Mouse (Mus musculus): ENCODE measurements around the gene Lrrc19. TPM values are rescaled to one million over a fixed set of nuclear protein-coding genes. Genes with fewer than 3 reads are reported as not detected.
A peak's percentile ranks its signal among the peaks of the same experiment; 100 is the strongest.
"Not testable (repeated sequence)": the region's sequence is repeated elsewhere in the genome, so short reads cannot be mapped to it uniquely, and the experiment has no call there.

Lrrc19 gene
- polyA plus RNA-seq, 1 experiment from 2014 or later = 0.43 TPM

DNA sequence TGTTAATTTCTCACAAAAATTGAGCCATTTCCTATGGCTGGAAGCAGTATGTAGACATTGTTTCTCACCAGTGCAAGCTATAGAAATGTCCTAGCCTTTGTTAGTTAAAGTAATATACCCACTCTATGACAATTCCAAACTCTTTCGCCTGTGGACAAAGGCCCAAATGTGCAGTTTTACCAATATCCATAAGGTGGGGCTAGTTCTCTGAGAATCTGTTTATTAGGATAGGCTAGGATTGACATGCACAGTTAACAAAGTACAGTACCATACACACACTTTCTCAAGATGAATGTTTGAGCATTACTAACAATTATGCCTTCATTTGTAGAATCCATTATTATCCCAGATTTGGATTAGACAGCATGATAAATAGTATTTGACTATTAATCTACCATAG lies 19.8 kb upstream of the Lrrc19 start:
- no peak overlapping the region for H3K4me3 ChIP-seq (ENCODE audit: low read depth, low read length)
- H3K36me3 ChIP-seq (ENCODE audit: control insufficient read depth, insufficient read depth, low read length) = no peaks in the 10 kb centered on the region
- H3K27ac ChIP-seq (ENCODE audit: low read depth, low read length) = no peak overlapping the region
- 59% methylated on average over 1 of the region's 1 CpGs for WGBS (ENCODE audit: insufficient replicate concordance)
- no peak overlapping the region for H3K9ac ChIP-seq (ENCODE audit: low read depth, low read length)
- H3K4me1 ChIP-seq (ENCODE audit: control insufficient read depth, insufficient read depth, low read length) = no peaks in the 10 kb centered on the region
- no peak for ATAC-seq (replicated peaks; ENCODE audit: insufficient number of reproducible peaks, low FRiP score, low TSS enrichment)
- H3K9me3 ChIP-seq (replicated peaks; ENCODE audit: control insufficient read depth, low read length) = no peaks in the 10 kb centered on the region
- H3K4me2 ChIP-seq = no peak overlapping the region
- H3K27me3 ChIP-seq (ENCODE audit: control insufficient read depth, insufficient read depth, low read length) = no peaks in the 10 kb centered on the region

DNA sequence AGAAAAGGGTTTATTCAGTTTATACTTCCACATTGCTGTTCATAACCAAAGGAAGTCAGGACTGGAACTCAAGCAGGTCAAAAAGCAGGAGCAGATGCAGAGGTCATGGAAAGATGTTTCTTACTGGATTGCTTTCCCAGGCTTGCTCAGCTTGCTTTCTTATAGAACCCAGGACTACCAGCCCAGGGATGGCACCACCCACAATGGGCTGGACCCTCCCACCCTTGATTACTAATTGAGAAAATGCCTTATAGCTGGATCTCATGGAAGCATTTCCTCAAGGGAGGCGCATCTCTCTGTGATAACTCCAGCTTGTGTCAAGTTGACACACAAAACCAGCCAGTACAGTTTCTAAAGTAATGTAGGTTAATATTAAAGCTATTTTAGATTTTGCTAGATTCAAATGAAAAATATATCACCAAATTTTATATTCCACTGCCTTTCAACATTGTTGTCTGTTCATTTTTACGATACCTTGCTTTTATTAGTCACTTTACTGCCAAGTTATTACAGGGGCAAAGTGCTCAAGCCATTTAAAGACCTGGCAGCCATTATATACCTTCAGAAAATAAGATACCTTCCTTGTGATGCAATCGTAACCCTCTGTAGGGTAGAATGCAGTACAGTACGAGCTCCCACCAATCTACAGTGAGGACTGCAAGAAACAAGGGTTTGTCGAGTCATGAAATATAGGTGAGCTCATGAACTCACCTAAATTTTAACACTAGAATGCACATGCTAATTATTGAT lies 657 bp upstream of the Lrrc19 start:
- H3K4me3 ChIP-seq (ENCODE audit: low read depth, low read length); H3K27ac ChIP-seq (ENCODE audit: low read depth, low read length); H3K4me2 ChIP-seq; ATAC-seq (replicated peaks; ENCODE audit: insufficient number of reproducible peaks, low FRiP score, low TSS enrichment); H3K4me1 ChIP-seq (ENCODE audit: control insufficient read depth, insufficient read depth, low read length); H3K36me3 ChIP-seq (ENCODE audit: control insufficient read depth, insufficient read depth, low read length); H3K9me3 ChIP-seq (replicated peaks; ENCODE audit: control insufficient read depth, low read length); H3K27me3 ChIP-seq (ENCODE audit: control insufficient read depth, insufficient read depth, low read length); H3K9ac ChIP-seq (ENCODE audit: low read depth, low read length): not testable (repeated sequence)
- WGBS (ENCODE audit: insufficient replicate concordance) = 84% methylated on average over 5 of the region's 5 CpGs

DNA sequence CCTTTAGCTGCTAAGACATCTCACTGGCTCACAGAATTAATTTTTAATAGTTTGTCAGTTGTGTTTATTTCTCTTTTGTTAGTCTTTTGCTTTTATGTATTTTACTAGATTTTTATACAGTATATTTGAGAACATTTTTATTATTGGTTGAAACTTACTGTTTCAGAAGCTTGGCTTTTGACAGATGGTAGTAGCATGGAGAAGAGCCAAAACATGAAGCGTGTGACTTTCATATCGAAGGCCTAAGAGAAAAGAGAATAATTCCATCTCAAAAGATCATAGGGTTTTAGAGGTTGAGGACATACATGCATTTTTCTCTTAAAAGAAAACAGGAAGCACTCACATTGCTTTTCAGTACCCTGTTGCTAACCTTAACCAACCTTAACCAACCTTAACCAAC lies 6.8 kb downstream of the Lrrc19 start:
- no peak for ATAC-seq (replicated peaks; ENCODE audit: insufficient number of reproducible peaks, low FRiP score, low TSS enrichment)
- H3K27me3 ChIP-seq (ENCODE audit: control insufficient read depth, insufficient read depth, low read length) = no peaks in the 10 kb centered on the region
- no peak overlapping the region for H3K4me3 ChIP-seq (ENCODE audit: low read depth, low read length)
- H3K4me2 ChIP-seq = no peak overlapping the region
- H3K27ac ChIP-seq (ENCODE audit: low read depth, low read length) = no peak overlapping the region
- H3K9ac ChIP-seq (ENCODE audit: low read depth, low read length) = no peak overlapping the region
- H3K36me3 ChIP-seq (ENCODE audit: control insufficient read depth, insufficient read depth, low read length) = no peaks in the 10 kb centered on the region
- H3K4me1 ChIP-seq (ENCODE audit: control insufficient read depth, insufficient read depth, low read length) = no peaks in the 10 kb centered on the region
- no peaks in the 10 kb centered on the region for H3K9me3 ChIP-seq (replicated peaks; ENCODE audit: control insufficient read depth, low read length)
- 92% methylated on average over 2 of the region's 2 CpGs for WGBS (ENCODE audit: insufficient replicate concordance)

DNA sequence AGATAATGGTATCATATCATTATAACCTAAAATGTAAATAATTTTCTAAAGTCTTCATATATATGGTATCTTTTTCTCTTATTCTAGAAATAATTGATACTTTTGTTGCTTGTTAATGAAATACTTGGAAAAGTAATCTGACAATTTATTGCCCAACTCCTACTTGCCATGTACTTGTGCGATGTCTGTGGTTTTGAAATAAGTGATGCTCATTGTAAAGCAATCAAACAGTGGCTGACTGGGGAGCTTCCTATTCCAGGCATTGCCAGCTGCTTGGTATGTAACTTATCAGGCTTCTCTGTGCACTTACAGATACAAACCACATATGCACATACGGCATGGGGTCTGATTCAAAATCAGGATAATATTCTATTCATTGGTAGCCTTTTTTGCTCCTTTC lies 29.9 kb downstream of the Lrrc19 start:
- ATAC-seq (replicated peaks; ENCODE audit: insufficient number of reproducible peaks, low FRiP score, low TSS enrichment) = no peak
- Histone ChIP-seq H3K4me3 (ENCODE audit: low read depth, low read length) (no peak overlapping the region), H3K9ac (ENCODE audit: low read depth, low read length) (no peak overlapping the region), H3K27ac (ENCODE audit: low read depth, low read length) (no peak overlapping the region), H3K9me3 (replicated peaks; ENCODE audit: control insufficient read depth, low read length) (no peaks in the 10 kb centered on the region), H3K4me2 (no peak overlapping the region), H3K36me3 (ENCODE audit: control insufficient read depth, insufficient read depth, low read length) (0 out of 2 replicates have a peak, but pooled peaks cover 2% of the 10 kb centered on the region), H3K27me3 (ENCODE audit: control insufficient read depth, insufficient read depth, low read length) (no peaks in the 10 kb centered on the region), H3K4me1 (ENCODE audit: control insufficient read depth, insufficient read depth, low read length) (peaks cover under 1% of the 10 kb centered on the region)
- WGBS (ENCODE audit: insufficient replicate concordance) = 84% methylated on average over 2 of the region's 2 CpGs

DNA sequence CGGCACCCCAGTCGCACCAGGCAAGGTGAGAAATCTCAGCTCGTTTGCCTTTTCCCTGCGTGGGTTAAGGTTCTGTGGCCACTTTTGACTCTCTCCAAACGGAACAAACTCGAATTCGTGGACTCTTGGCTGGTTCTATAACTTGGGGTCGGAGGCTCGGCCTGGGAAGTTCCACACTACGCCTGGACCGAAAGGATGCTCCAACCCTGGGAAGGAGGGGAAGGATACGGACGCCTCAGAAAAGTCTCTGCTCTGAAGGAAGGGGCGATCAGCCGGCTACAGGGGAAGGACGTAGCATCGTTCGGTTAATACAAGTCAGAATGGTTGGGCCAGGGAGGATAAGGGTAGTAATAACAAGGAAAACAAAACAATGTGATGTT lies 35.3 kb downstream of the Lrrc19 start:
- peak overlapping the region; percentile 68 for H3K4me3 ChIP-seq (ENCODE audit: low read depth, low read length)
- no peaks in the 10 kb centered on the region for H3K9me3 ChIP-seq (replicated peaks; ENCODE audit: control insufficient read depth, low read length)
- H3K36me3 ChIP-seq (ENCODE audit: control insufficient read depth, insufficient read depth, low read length) = no peaks in the 10 kb centered on the region
- peak overlapping the region; percentile 82 for H3K4me2 ChIP-seq
- H3K9ac ChIP-seq (ENCODE audit: low read depth, low read length) = peak overlapping the region; percentile 85
- H3K27ac ChIP-seq (ENCODE audit: low read depth, low read length) = peak overlapping the region; percentile 7; the same call in 1 of the 2 replicates
- no peaks in the 10 kb centered on the region for H3K27me3 ChIP-seq (ENCODE audit: control insufficient read depth, insufficient read depth, low read length)
- 2% methylated on average over 18 of the region's 18 CpGs for WGBS (ENCODE audit: insufficient replicate concordance)
- ATAC-seq (replicated peaks; ENCODE audit: insufficient number of reproducible peaks, low FRiP score, low TSS enrichment) = peak; percentile 60
- peaks cover 3% of the 10 kb centered on the region for H3K4me1 ChIP-seq (ENCODE audit: control insufficient read depth, insufficient read depth, low read length)

DNA sequence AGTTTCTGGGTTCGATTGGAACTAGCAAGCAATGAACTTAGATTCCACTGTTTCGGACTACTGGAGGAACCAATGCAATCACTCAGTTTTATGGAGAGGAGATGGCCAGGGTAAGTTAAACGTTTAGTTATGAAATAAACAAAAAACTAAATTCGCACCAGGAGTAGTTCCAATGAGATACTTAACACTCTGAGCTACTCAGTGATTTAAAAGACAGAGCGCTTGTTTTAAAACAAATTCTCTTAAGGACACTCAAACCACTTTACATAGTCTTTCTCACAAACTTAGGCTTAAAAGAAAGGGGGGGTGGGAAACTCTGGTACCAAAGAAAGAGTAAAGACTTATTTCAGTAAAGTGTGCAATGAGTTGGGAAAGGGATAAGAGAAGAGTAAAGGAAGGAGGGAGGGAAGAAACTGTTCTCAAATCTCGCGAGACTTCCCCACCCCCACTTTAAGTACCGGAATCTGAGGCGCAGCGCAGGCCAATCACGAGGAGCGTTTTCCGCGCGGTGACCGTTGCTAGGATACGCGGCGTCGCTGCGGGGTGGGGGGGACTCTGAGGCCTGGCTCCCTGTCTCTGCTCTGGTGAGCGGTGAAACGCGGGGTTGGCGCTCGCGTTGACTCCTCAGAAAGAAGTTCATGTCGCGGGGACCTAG lies 35.8 kb downstream of the Lrrc19 start, which contains the start of gene Ift74:
Gene Ift74 (plus strand): TSS at position 520 of the 655 bp plus-strand sequence.
- Histone ChIP-seq H3K4me2 (peak within 1 kb of the TSS; percentile 82), H3K9me3 (replicated peaks; ENCODE audit: control insufficient read depth, low read length) (no peaks in the 10 kb centered on the region), H3K9ac (ENCODE audit: low read depth, low read length) (peak within 1 kb of the TSS; percentile 85), H3K4me1 (ENCODE audit: control insufficient read depth, insufficient read depth, low read length) (peaks cover 3% of the 10 kb centered on the region), H3K4me3 (ENCODE audit: low read depth, low read length) (peak within 1 kb of the TSS; percentile 68), H3K27me3 (ENCODE audit: control insufficient read depth, insufficient read depth, low read length) (no peaks in the 10 kb centered on the region), H3K27ac (ENCODE audit: low read depth, low read length) (peak within 1 kb of the TSS; percentile 7; the same call in 1 of the 2 replicates), H3K36me3 (ENCODE audit: control insufficient read depth, insufficient read depth, low read length) (no peaks in the 10 kb centered on the region)
- peak; percentile 98 for ATAC-seq (replicated peaks; ENCODE audit: insufficient number of reproducible peaks, low FRiP score, low TSS enrichment)
- WGBS (ENCODE audit: insufficient replicate concordance) = 3% methylated on average over 29 of the region's 29 CpGs

DNA sequence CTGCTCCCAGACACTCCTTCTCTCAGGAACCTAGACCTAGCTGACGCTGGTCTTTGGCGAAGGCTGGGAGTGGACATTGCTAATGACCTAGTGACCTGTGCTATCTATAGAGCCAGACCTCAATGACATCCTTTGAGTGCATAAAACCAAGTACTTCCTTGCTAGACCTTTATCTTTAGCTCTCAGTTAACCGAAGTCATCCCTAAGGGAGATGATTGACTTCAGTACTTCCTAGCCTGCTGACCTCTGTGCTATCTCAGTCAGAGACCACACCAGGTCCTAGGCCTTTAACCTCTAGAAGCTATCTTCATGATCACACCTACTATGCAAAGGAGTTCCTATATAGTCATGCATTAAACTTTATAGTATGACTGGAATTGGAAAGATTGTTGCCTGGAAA lies 39.6 kb downstream of the Lrrc19 start:
- H3K9me3 ChIP-seq (replicated peaks; ENCODE audit: control insufficient read depth, low read length) = no peaks in the 10 kb centered on the region
- H3K36me3 ChIP-seq (ENCODE audit: control insufficient read depth, insufficient read depth, low read length) = no peaks in the 10 kb centered on the region
- no peak overlapping the region for H3K4me3 ChIP-seq (ENCODE audit: low read depth, low read length)
- H3K27me3 ChIP-seq (ENCODE audit: control insufficient read depth, insufficient read depth, low read length) = no peaks in the 10 kb centered on the region
- ATAC-seq (replicated peaks; ENCODE audit: insufficient number of reproducible peaks, low FRiP score, low TSS enrichment) = no peak
- no peak overlapping the region for H3K4me2 ChIP-seq
- H3K4me1 ChIP-seq (ENCODE audit: control insufficient read depth, insufficient read depth, low read length) = peaks cover 3% of the 10 kb centered on the region
- 44% methylated on average over 3 of the region's 3 CpGs for WGBS (ENCODE audit: insufficient replicate concordance)
- no peak overlapping the region for H3K9ac ChIP-seq (ENCODE audit: low read depth, low read length)
- H3K27ac ChIP-seq (ENCODE audit: low read depth, low read length) = no peak overlapping the region

DNA sequence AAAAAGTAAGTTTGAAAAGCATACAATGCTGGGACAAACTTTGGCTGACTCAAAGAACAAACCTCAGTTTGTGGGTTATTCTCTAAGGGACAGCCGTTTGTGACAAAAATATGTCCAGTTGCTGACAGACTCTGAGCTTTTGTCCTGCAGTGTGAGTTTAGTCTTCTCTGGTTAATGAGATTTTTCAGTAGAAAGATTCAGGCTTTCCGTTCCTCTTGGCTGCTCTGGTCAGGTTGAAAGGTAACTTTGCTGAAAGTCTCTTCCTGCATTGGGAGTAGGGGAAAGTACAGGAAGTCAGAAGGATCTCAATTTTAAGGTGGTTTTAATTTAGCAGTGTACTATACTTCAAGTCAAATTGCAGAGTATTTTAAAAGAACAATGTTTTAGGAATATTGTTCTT lies 44.4 kb downstream of the Lrrc19 start:
- 87% methylated on average over 2 of the region's 2 CpGs for WGBS (ENCODE audit: insufficient replicate concordance)
- no peak overlapping the region for H3K4me2 ChIP-seq
- H3K9ac ChIP-seq (ENCODE audit: low read depth, low read length) = no peak overlapping the region
- peaks cover 6% of the 10 kb centered on the region for H3K4me1 ChIP-seq (ENCODE audit: control insufficient read depth, insufficient read depth, low read length)
- no peaks in the 10 kb centered on the region for H3K9me3 ChIP-seq (replicated peaks; ENCODE audit: control insufficient read depth, low read length)
- H3K27ac ChIP-seq (ENCODE audit: low read depth, low read length) = no peak overlapping the region
- H3K4me3 ChIP-seq (ENCODE audit: low read depth, low read length) = no peak overlapping the region
- no peaks in the 10 kb centered on the region for H3K27me3 ChIP-seq (ENCODE audit: control insufficient read depth, insufficient read depth, low read length)
- ATAC-seq (replicated peaks; ENCODE audit: insufficient number of reproducible peaks, low FRiP score, low TSS enrichment) = no peak
- H3K36me3 ChIP-seq (ENCODE audit: control insufficient read depth, insufficient read depth, low read length) = no peaks in the 10 kb centered on the region

All from heart, embryonic 11.5 days (tissue).